Mouse (Mus musculus) liver, adult 2 months (tissue): ENCODE measurements around the gene Cntn5.

Experiments used
- CTCF ChIP-seq: fragments of 200-500 bp; IDR thresholded peaks from 2 replicates; pipeline ENCODE4 v1.5.1; 2011; ENCODE audit warnings: low read depth, low read length, control low read depth
- POLR2A ChIP-seq: fragments of 200-500 bp; IDR thresholded peaks from 2 replicates; pipeline ENCODE4 v1.6.1; 2011; ENCODE audit warnings: low read length, control low read depth; ENCODE audit not compliant: insufficient read depth; ENCODE audit errors: extremely low read depth

GRCm38 (mm10) chr9:10348741-10349140 is 555.8 kb downstream of the Cntn5 start:
- TF ChIP-seq POLR2A (no peak), CTCF (no peak)
